Mouse (Mus musculus) T-helper 1 cell (primary cell): ENCODE measurements around the gene Scg5.

Source experiments
- in situ Hi-C: fragments of 300-600 bp; cut with MboI, MseI; formaldehyde crosslinking; loops from one replicate; pipeline ENCODE4 v1.15.1; 2025; ENCODE audit warnings: high pct_unique_total_duplicates

The Scg5 gene

DNA sequence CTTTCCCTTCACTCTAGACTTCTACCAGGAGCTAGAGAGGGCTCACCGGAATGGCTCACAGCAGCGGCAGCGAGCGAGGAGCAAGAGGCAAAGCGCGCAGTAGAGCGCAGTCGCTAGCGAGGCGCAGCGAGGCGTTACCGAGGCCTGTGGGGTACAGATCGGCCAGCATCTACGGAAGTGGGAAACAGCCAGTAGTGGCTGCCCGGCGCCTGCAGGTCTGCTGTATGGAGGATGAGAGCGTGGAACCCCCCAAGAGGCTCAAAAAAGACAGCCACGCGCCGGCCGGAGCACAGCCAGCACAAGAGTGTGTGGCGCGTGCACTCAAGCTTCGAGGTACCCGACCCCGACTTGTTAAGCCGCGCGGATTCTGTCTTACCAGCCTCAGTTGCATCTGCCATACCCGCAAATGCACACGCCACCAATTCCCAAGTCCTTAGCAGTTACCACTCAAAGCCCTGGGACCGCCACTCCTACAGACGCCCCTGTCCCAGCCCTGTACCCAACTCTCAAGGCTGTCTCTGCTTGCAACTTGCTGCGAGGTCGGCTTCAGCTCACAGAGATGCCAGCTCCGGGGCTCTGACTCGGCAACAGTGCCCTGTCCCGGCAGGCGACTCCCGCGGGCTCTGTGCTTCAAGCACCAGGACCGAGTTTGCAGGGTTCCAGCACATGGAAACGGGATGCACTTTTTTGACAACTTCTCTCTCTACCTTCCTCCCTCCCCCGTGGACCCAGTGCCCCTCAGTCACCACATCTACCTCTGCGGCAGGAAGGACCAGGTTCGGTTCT is 71.2 kb downstream of the Scg5 start:
- in situ Hi-C loops, result no loop called here

DNA sequence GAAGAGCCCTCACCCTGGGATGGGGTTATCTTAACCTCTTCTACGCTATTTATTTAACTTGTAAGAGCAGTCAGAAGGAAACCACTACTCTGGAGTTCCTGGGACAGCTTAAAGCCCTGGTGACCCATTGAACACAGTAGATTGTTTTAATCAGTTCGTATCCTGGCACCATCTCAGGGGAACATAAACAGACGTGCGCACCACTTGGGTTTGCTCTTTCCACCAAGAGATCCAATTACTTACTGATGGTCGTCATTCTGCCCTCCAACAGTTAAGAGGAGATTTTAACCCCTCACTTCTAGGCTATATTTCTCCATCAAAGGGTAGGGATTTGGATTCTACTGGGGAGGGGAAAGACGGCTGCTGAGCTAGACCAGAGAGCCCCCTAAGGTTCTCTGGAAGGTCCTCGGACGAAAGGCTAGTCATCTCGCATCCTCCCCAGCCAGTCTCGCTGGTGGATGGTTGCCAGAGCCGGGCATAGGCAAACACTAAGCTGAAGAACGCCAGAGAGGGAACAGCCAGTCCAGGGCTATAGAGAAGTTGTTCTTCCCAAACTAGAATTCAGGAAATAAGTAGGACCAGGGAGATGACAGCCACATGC is 71.9 kb downstream of the Scg5 start:
- in situ Hi-C loops, result no loop called here

DNA sequence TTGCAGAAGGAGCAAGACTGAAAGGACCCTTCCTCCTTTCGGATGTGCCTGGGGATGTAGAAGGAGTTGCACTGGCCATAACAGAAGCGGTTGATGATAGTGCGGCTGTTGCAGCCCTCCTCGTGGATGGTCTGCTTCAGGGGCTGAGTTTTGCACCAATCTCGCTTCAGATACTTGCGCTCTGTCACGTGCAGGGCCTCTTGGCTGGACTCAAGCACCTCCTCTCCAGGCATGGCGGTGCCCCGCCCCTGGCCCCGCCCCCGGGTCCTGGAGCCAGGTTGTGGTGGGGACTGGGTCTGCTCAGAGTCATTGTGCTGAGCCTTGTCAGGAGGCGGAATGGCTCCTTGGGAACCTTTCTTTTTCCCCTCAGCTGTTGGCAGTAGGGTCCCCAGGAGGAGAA is 79.2 kb downstream of the Scg5 start:
- in situ Hi-C loops, result no loop called here

DNA sequence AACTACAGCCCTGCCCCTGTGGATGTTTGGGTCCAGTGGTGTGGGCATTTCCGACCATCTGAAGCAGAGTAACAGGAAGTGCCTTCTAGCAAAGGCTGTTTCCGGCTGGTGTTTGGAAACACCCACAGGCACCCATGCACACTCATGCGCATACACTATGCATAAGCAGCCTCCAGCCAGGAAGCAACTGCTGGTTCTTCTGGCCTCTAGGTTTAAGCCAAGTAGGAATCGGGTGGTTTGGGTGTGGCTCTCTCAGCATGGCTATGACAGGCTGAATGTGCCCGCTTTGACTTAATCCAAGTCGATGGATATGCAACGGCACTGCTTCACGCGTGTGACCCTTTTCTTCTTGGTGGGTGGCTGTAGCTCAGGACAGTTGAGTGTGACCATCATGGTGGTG is 79.6 kb downstream of the Scg5 start:
- in situ Hi-C loops, result no loop called here

DNA sequence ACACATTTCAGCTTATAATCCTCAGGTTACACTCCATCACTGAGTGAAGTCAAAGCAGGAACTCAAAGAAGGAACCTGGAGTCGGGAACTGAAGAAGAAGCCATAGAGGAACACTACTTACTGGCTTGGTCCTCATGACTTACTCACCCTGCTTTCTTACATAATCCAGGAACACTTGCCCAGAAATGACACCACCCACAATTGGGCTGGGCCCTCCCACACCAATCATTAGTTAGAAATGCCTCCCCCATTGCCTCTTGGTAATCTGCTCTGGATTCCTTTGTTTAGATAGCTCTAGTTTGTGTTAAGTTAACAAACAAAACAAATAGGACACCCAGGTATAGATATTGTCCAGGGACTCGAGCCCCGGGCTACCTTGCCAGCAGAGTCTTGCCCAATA is 100.3 kb downstream of the Scg5 start:
- in situ Hi-C loops, result no loop called here
